Mouse (Mus musculus) right cerebral cortex, adult 2 months (tissue): Measurements from ENCODE around the gene Hoxc6.

Experiments used
- DNase-seq, 2 experiments: peaks; one replicate each; pipeline ENCODE4 v3.0.0; 2021 to 2022; ENCODE audit warnings: low spot score in 2 of 2

Hoxc6 gene

GRCm38 (mm10) chr15:102967511-102968397, 30.3 kb upstream of the Hoxc6 start:
- no peak for DNase-seq

- no peak for DNase-seq
Observed at GRCm38 (mm10) chr15:102969296-102969695, 28.8 kb upstream of the Hoxc6 start.

- no peak for DNase-seq
Observed at GRCm38 (mm10) chr15:102970740-102971139, 27.3 kb upstream of the Hoxc6 start.

- DNase-seq = no peak
Observed at GRCm38 (mm10) chr15:102972254-102972653, 25.8 kb upstream of the Hoxc6 start.

- no peak for DNase-seq
Observed at GRCm38 (mm10) chr15:102972753-102973152, 25.3 kb upstream of the Hoxc6 start.

- no peak for DNase-seq
Observed at GRCm38 (mm10) chr15:102975034-102975433, 23.0 kb upstream of the Hoxc6 start.

- no peak for DNase-seq
Observed at GRCm38 (mm10) chr15:102975688-102976111, 22.4 kb upstream of the Hoxc6 start.

GRCm38 (mm10) chr15:102976171-102976570, 21.9 kb upstream of the Hoxc6 start, which contains the start of gene Hoxc9:
Gene Hoxc9 (plus strand): TSS chr15:102976439.
- DNase-seq = no peak

- DNase-seq = no peak
Observed at GRCm38 (mm10) chr15:102976631-102977422, 21.2 kb upstream of the Hoxc6 start.

GRCm38 (mm10) chr15:102977423-102977974, 20.6 kb upstream of the Hoxc6 start:
- no peak for DNase-seq

GRCm38 (mm10) chr15:102978615-102979515, 19.2 kb upstream of the Hoxc6 start:
- no peak for DNase-seq

GRCm38 (mm10) chr15:102979936-102980335, 18.1 kb upstream of the Hoxc6 start:
- no peak for DNase-seq

GRCm38 (mm10) chr15:102980352-102980751, 17.7 kb upstream of the Hoxc6 start:
- DNase-seq = no peak

- DNase-seq = no peak
Observed at GRCm38 (mm10) chr15:102980912-102981311, 17.1 kb upstream of the Hoxc6 start.

- DNase-seq = no peak
Observed at GRCm38 (mm10) chr15:102981379-102982288, 16.4 kb upstream of the Hoxc6 start.

GRCm38 (mm10) chr15:102983716-102984115, 14.3 kb upstream of the Hoxc6 start:
- no peak for DNase-seq

GRCm38 (mm10) chr15:102984521-102984920, 13.5 kb upstream of the Hoxc6 start:
- DNase-seq = no peak

- DNase-seq = no peak
Observed at GRCm38 (mm10) chr15:102984925-102985324, 13.1 kb upstream of the Hoxc6 start.

- peak; percentile 84 to 89 for DNase-seq
Observed at GRCm38 (mm10) chr15:102987124-102987833, 10.8 kb upstream of the Hoxc6 start.

- no peak for DNase-seq
Observed at GRCm38 (mm10) chr15:102988078-102988477, 10.0 kb upstream of the Hoxc6 start.
